Mouse (Mus musculus) heart, embryonic 12.5 days (tissue): ENCODE data around the gene Zdhhc14. TPM values are rescaled to one million over a fixed set of nuclear protein-coding genes. Genes with fewer than 3 reads are reported as not detected.

Experiments used
- ATAC-seq: fragments of 200-750 bp; cut with Nextera tagmentation; 2 replicates; pipeline ENCODE4 v1.8.0; 2017; ENCODE audit warnings: moderate TSS enrichment, moderate library complexity; ENCODE audit not compliant: insufficient number of reproducible peaks, low FRiP score
- H3K27ac ChIP-seq: fragments of 300-500 bp; sonication (generic); 2 replicates; pipeline ENCODE4 v1.5.1; 2016; ENCODE audit warnings: mild to moderate bottlenecking, moderate library complexity; ENCODE audit not compliant: poor library complexity, severe bottlenecking
- H3K27me3 ChIP-seq: fragments of 300-500 bp; sonication (generic); replicated peaks from 2 replicates; pipeline ENCODE4 v1.6.1; 2016; ENCODE audit warnings: mild to moderate bottlenecking, moderate library complexity
- H3K36me3 ChIP-seq: fragments of 300-500 bp; sonication (generic); 2 replicates; pipeline ENCODE4 v1.6.1; 2016; ENCODE audit warnings: mild to moderate bottlenecking, moderate library complexity
- H3K4me1 ChIP-seq: fragments of 300-500 bp; sonication (generic); replicated peaks from 2 replicates; pipeline ENCODE4 v1.6.1; 2016; ENCODE audit warnings: mild to moderate bottlenecking
- H3K4me2 ChIP-seq: fragments of 300-500 bp; sonication (generic); 2 replicates; pipeline ENCODE4 v1.6.1; 2016; ENCODE audit warnings: mild to moderate bottlenecking, moderate library complexity
- H3K4me3 ChIP-seq: fragments of 300-500 bp; sonication (generic); 2 replicates; pipeline ENCODE4 v1.5.1; 2016; ENCODE audit warnings: mild to moderate bottlenecking
- H3K9ac ChIP-seq: fragments of 300-500 bp; sonication (generic); 2 replicates; pipeline ENCODE4 v1.6.1; 2016; ENCODE audit warnings: mild to moderate bottlenecking, moderate library complexity
- H3K9me3 ChIP-seq: fragments of 300-500 bp; sonication (generic); replicated peaks from 2 replicates; pipeline ENCODE4 v1.6.1; 2016; ENCODE audit warnings: mild to moderate bottlenecking, moderate library complexity
- WGBS: fragments of 180-500 bp; shearing (Covaris S2); methylation state at CpG from one replicate; pipeline ENCODE4 v1.1.7; 2016; 5-methylcytosine and 5-hydroxymethylcytosine counted together
- polyA plus RNA-seq: library from polyadenylated mRNA; unstranded; fragments of >200 nt; fragmentation: Nextera tagmentation; extraction: Ambion mirVana; gene quantifications from 2 replicates; pipeline ENCODE4 v1.2.1, GENCODE M21; 2016

The Zdhhc14 gene
- polyA plus RNA-seq, 1 experiment from 2014 or later = 1.6 TPM

- H3K9me3 ChIP-seq = no peaks in the 10 kb centered on the region
- H3K36me3 ChIP-seq = no peaks in the 10 kb centered on the region
- no peak overlapping the region for H3K9ac ChIP-seq
- WGBS = 84% methylated on average over 2 of the region's 2 CpGs
- no peak overlapping the region for H3K4me2 ChIP-seq
- 0 out of 2 replicates have a peak, but pooled peaks cover 3% of the 10 kb centered on the region for H3K4me1 ChIP-seq
- H3K27me3 ChIP-seq = peaks cover 4% of the 10 kb centered on the region; the same call in 1 of the 2 replicates
- H3K4me3 ChIP-seq = no peak overlapping the region
- H3K27ac ChIP-seq = no peak overlapping the region
- no peak for ATAC-seq
Measured at GRCm38 (mm10) chr17:5635254-5635653, 142.9 kb downstream of the Zdhhc14 start.

- 86% methylated on average over 8 of the region's 8 CpGs for WGBS
Measured at GRCm38 (mm10) chr17:5641436-5641835, 149.1 kb downstream of the Zdhhc14 start.

GRCm38 (mm10) chr17:5642918-5643721 lies 150.8 kb downstream of the Zdhhc14 start:
- H3K27ac ChIP-seq = no peak overlapping the region
- H3K9ac ChIP-seq = no peak overlapping the region
- H3K4me2 ChIP-seq = no peak overlapping the region
- no peak overlapping the region for H3K4me3 ChIP-seq
- no peaks in the 10 kb centered on the region for H3K4me1 ChIP-seq
- 81% methylated on average over 15 of the region's 15 CpGs for WGBS
- H3K27me3 ChIP-seq = 0 out of 2 replicates have a peak, but pooled peaks cover 2% of the 10 kb centered on the region
- H3K9me3 ChIP-seq = no peaks in the 10 kb centered on the region
- ATAC-seq = no peak
- H3K36me3 ChIP-seq = no peaks in the 10 kb centered on the region

More at GRCm38 (mm10) chr17:5641436-5641835, 149.1 kb downstream of the Zdhhc14 start:
- no peaks in the 10 kb centered on the region for H3K9me3 ChIP-seq
- no peak for ATAC-seq
- no peak overlapping the region for H3K27ac ChIP-seq
- no peaks in the 10 kb centered on the region for H3K36me3 ChIP-seq
- no peak overlapping the region for H3K4me3 ChIP-seq
- H3K4me2 ChIP-seq = no peak overlapping the region
- no peaks in the 10 kb centered on the region for H3K27me3 ChIP-seq
- 0 out of 2 replicates have a peak, but pooled peaks cover 3% of the 10 kb centered on the region for H3K4me1 ChIP-seq
- no peak overlapping the region for H3K9ac ChIP-seq

GRCm38 (mm10) chr17:5650124-5650523 lies 157.8 kb downstream of the Zdhhc14 start:
- no peaks in the 10 kb centered on the region for H3K9me3 ChIP-seq
- no peak overlapping the region for H3K4me3 ChIP-seq
- no peak overlapping the region for H3K9ac ChIP-seq
- no peak overlapping the region for H3K27ac ChIP-seq
- no peak overlapping the region for H3K4me2 ChIP-seq
- no peak for ATAC-seq
- H3K4me1 ChIP-seq = no peaks in the 10 kb centered on the region; the same call in 1 of the 2 replicates
- no peaks in the 10 kb centered on the region for H3K36me3 ChIP-seq
- 78% methylated on average over 4 of the region's 4 CpGs for WGBS
- H3K27me3 ChIP-seq = 0 out of 2 replicates have a peak, but pooled peaks cover 2% of the 10 kb centered on the region

- no peak overlapping the region for H3K4me3 ChIP-seq
- no peak overlapping the region for H3K27ac ChIP-seq
- H3K4me2 ChIP-seq = no peak overlapping the region
- no peaks in the 10 kb centered on the region; the same call in 1 of the 2 replicates for H3K4me1 ChIP-seq
- no peaks in the 10 kb centered on the region for H3K9me3 ChIP-seq
- 62% methylated on average over 4 of the region's 4 CpGs for whole genome bisulfite sequencing
- 0 out of 2 replicates have a peak, but pooled peaks cover 2% of the 10 kb centered on the region for H3K27me3 ChIP-seq
- no peaks in the 10 kb centered on the region for H3K36me3 ChIP-seq
- no peak for ATAC-seq
- H3K9ac ChIP-seq = no peak overlapping the region
Measured at GRCm38 (mm10) chr17:5650642-5651041, 158.3 kb downstream of the Zdhhc14 start.

- H3K27ac ChIP-seq = no peak overlapping the region
- WGBS = 79% methylated on average over 4 of the region's 4 CpGs
- H3K4me3 ChIP-seq = no peak overlapping the region
- H3K4me1 ChIP-seq = no peaks in the 10 kb centered on the region; the same call in 1 of the 2 replicates
- ATAC-seq = no peak
- H3K36me3 ChIP-seq = no peaks in the 10 kb centered on the region
- H3K9me3 ChIP-seq = no peaks in the 10 kb centered on the region
- H3K9ac ChIP-seq = no peak overlapping the region
- H3K4me2 ChIP-seq = no peak overlapping the region
- 0 out of 2 replicates have a peak, but pooled peaks cover 2% of the 10 kb centered on the region for H3K27me3 ChIP-seq
Measured at GRCm38 (mm10) chr17:5651551-5651950, 159.2 kb downstream of the Zdhhc14 start.

- no peak overlapping the region for H3K4me3 ChIP-seq
- WGBS = 81% methylated on average over 9 of the region's 9 CpGs
- H3K9ac ChIP-seq = no peak overlapping the region
- no peaks in the 10 kb centered on the region for H3K9me3 ChIP-seq
- H3K4me1 ChIP-seq = no peaks in the 10 kb centered on the region; the same call in 1 of the 2 replicates
- no peaks in the 10 kb centered on the region for H3K27me3 ChIP-seq
- H3K4me2 ChIP-seq = no peak overlapping the region
- H3K36me3 ChIP-seq = no peaks in the 10 kb centered on the region
- H3K27ac ChIP-seq = no peak overlapping the region
- ATAC-seq = no peak
Measured at GRCm38 (mm10) chr17:5653981-5654380, 161.6 kb downstream of the Zdhhc14 start.

GRCm38 (mm10) chr17:5655536-5655935 lies 163.2 kb downstream of the Zdhhc14 start:
- no peak overlapping the region for H3K4me2 ChIP-seq
- no peaks in the 10 kb centered on the region for H3K9me3 ChIP-seq
- H3K9ac ChIP-seq = no peak overlapping the region
- H3K27me3 ChIP-seq = no peaks in the 10 kb centered on the region
- WGBS = 87% methylated on average over 4 of the region's 4 CpGs
- ATAC-seq = no peak
- no peaks in the 10 kb centered on the region for H3K36me3 ChIP-seq
- no peak overlapping the region for H3K27ac ChIP-seq
- H3K4me3 ChIP-seq = no peak overlapping the region
- no peaks in the 10 kb centered on the region; the same call in 1 of the 2 replicates for H3K4me1 ChIP-seq

GRCm38 (mm10) chr17:5660317-5661080 lies 168.1 kb downstream of the Zdhhc14 start:
- H3K4me1 ChIP-seq = 0 out of 2 replicates have a peak, but pooled peaks cover 1% of the 10 kb centered on the region
- no peak overlapping the region for H3K27ac ChIP-seq
- 57% methylated on average over 8 of the region's 8 CpGs for WGBS
- ATAC-seq = no peak
- no peaks in the 10 kb centered on the region for H3K9me3 ChIP-seq
- H3K4me3 ChIP-seq = no peak overlapping the region
- H3K27me3 ChIP-seq = no peaks in the 10 kb centered on the region
- no peaks in the 10 kb centered on the region for H3K36me3 ChIP-seq
- no peak overlapping the region for H3K9ac ChIP-seq
- H3K4me2 ChIP-seq = no peak overlapping the region

GRCm38 (mm10) chr17:5666652-5667051 lies 174.3 kb downstream of the Zdhhc14 start:
- no peak for ATAC-seq
- H3K4me2 ChIP-seq = no peak overlapping the region
- 0 out of 2 replicates have a peak, but pooled peaks cover 8% of the 10 kb centered on the region for H3K4me1 ChIP-seq
- no peaks in the 10 kb centered on the region for H3K36me3 ChIP-seq
- WGBS = 79% methylated on average over 8 of the region's 8 CpGs
- H3K9me3 ChIP-seq = no peaks in the 10 kb centered on the region
- H3K4me3 ChIP-seq = no peak overlapping the region
- no peaks in the 10 kb centered on the region for H3K27me3 ChIP-seq
- H3K27ac ChIP-seq = no peak overlapping the region
- no peak overlapping the region for H3K9ac ChIP-seq

GRCm38 (mm10) chr17:5668456-5668855 lies 176.1 kb downstream of the Zdhhc14 start:
- Histone ChIP-seq H3K9me3 (no peaks in the 10 kb centered on the region), H3K36me3 (no peaks in the 10 kb centered on the region), H3K4me1 (0 out of 2 replicates have a peak, but pooled peaks cover 8% of the 10 kb centered on the region), H3K4me2 (no peak overlapping the region), H3K27me3 (no peaks in the 10 kb centered on the region), H3K4me3 (no peak overlapping the region), H3K9ac (no peak overlapping the region), H3K27ac (no peak overlapping the region)
- no peak for ATAC-seq
- WGBS = 51% methylated on average over 3 of the region's 3 CpGs
